Mouse (Mus musculus) midbrain, embryonic 15.5 days (tissue): ENCODE results near the gene Fpgt. TPM values are rescaled to one million over a fixed set of nuclear protein-coding genes. Genes with fewer than 3 reads are reported as not detected.
A peak's percentile ranks its signal among the peaks of the same experiment; 100 is the strongest.

ENCODE experiments used
- ATAC-seq: fragments of 200-750 bp; cut with Nextera tagmentation; replicated peaks from 2 replicates; pipeline ENCODE4 v1.8.0; 2017; ENCODE audit warnings: moderate TSS enrichment
- H3K27ac ChIP-seq: fragments of 300-500 bp; sonication (generic); 2 replicates; pipeline ENCODE4 v1.5.1; 2015; ENCODE audit warnings: mild to moderate bottlenecking, inconsistent platforms
- H3K27me3 ChIP-seq: fragments of 300-500 bp; sonication (generic); replicated peaks from 2 replicates; pipeline ENCODE4 v1.6.1; 2015; ENCODE audit warnings: inconsistent platforms
- H3K36me3 ChIP-seq: fragments of 300-500 bp; sonication (generic); replicated peaks from 2 replicates; pipeline ENCODE4 v1.6.1; 2015; ENCODE audit warnings: inconsistent platforms
- H3K4me1 ChIP-seq: fragments of 300-500 bp; sonication (generic); 2 replicates; pipeline ENCODE4 v1.6.1; 2015; ENCODE audit warnings: inconsistent platforms
- H3K4me2 ChIP-seq: fragments of 300-500 bp; sonication (generic); 2 replicates; pipeline ENCODE4 v1.6.1; 2015; ENCODE audit warnings: inconsistent platforms, mild to moderate bottlenecking, moderate library complexity
- H3K4me3 ChIP-seq: fragments of 300-500 bp; sonication (generic); 2 replicates; pipeline ENCODE4 v1.5.1; 2015; ENCODE audit warnings: mild to moderate bottlenecking, inconsistent platforms
- H3K9ac ChIP-seq: fragments of 300-500 bp; sonication (generic); 2 replicates; pipeline ENCODE4 v1.6.1; 2015; ENCODE audit warnings: mild to moderate bottlenecking, inconsistent platforms
- H3K9me3 ChIP-seq: fragments of 300-500 bp; sonication (generic); 2 replicates; pipeline ENCODE4 v1.6.1; 2016; ENCODE audit warnings: inconsistent platforms
- WGBS: fragments of 180-500 bp; shearing (Covaris S2); methylation state at CpG from one replicate; pipeline ENCODE4 v1.1.7; 2015; ENCODE audit warnings: mixed read lengths; 5-methylcytosine and 5-hydroxymethylcytosine counted together
- polyA plus RNA-seq: library from polyadenylated mRNA; unstranded; fragments of >200 nt; fragmentation: Nextera tagmentation; extraction: Ambion mirVana; gene quantifications from 2 replicates; pipeline ENCODE4 v1.2.1, GENCODE M21; 2015

Fpgt gene
- polyA plus RNA-seq: 19.7 and 20.0 TPM in 2 replicates

- Histone ChIP-seq H3K27me3 (no peaks in the 10 kb centered on the region), H3K36me3 (no peaks in the 10 kb centered on the region), H3K4me1 (peaks cover 16% of the 10 kb centered on the region), H3K27ac (peak within 1 kb of the TSS; percentile 92), H3K9ac (peak within 1 kb of the TSS; percentile 74), H3K4me2 (peak within 1 kb of the TSS; percentile 63), H3K9me3 (no peaks in the 10 kb centered on the region), H3K4me3 (peak within 1 kb of the TSS; percentile 71)
- WGBS: under 1% methylated on average over 47 of the region's 47 CpGs
- peak; percentile 100 for ATAC-seq
Observed at GRCm38 (mm10) chr3:155093116-155093956, at the start of gene Fpgt, which contains the start of gene Lrriq3. Fpgt (minus strand) TSS chr3:155093403. Lrriq3 (plus strand) TSS chr3:155093434.

GRCm38 (mm10) chr3:155141047-155141446, 47.8 kb upstream of the Fpgt start:
- Histone ChIP-seq H3K27me3 (no peaks in the 10 kb centered on the region), H3K9me3 (no peaks in the 10 kb centered on the region), H3K27ac (no peak overlapping the region), H3K4me1 (no peaks in the 10 kb centered on the region), H3K36me3 (no peaks in the 10 kb centered on the region), H3K9ac (no peak overlapping the region), H3K4me3 (no peak overlapping the region), H3K4me2 (no peak overlapping the region)
- WGBS: 93% methylated on average over 11 of the region's 11 CpGs
- no peak for ATAC-seq

- no peak for ATAC-seq
- H3K36me3 ChIP-seq: no peaks in the 10 kb centered on the region
- no peak overlapping the region for H3K4me3 ChIP-seq
- H3K4me2 ChIP-seq: no peak overlapping the region
- no peaks in the 10 kb centered on the region for H3K27me3 ChIP-seq
- no peaks in the 10 kb centered on the region for H3K4me1 ChIP-seq
- no peaks in the 10 kb centered on the region for H3K9me3 ChIP-seq
- 85% methylated on average over 5 of the region's 5 CpGs for WGBS
- H3K9ac ChIP-seq: no peak overlapping the region
- H3K27ac ChIP-seq: no peak overlapping the region
Observed at GRCm38 (mm10) chr3:155137737-155138136, 44.5 kb upstream of the Fpgt start.

GRCm38 (mm10) chr3:155105957-155106356, 12.8 kb upstream of the Fpgt start:
- H3K9me3 ChIP-seq: no peaks in the 10 kb centered on the region
- H3K4me1 ChIP-seq: no peaks in the 10 kb centered on the region
- no peaks in the 10 kb centered on the region for H3K36me3 ChIP-seq
- H3K4me2 ChIP-seq: no peak overlapping the region
- ATAC-seq: no peak
- H3K9ac ChIP-seq: no peak overlapping the region
- 87% methylated on average over 1 of the region's 1 CpGs for WGBS
- H3K27me3 ChIP-seq: no peaks in the 10 kb centered on the region
- no peak overlapping the region for H3K27ac ChIP-seq
- H3K4me3 ChIP-seq: no peak overlapping the region

GRCm38 (mm10) chr3:155099266-155099665, 6.1 kb upstream of the Fpgt start:
- Histone ChIP-seq H3K27me3 (no peaks in the 10 kb centered on the region), H3K4me3 (no peak overlapping the region), H3K4me2 (no peak overlapping the region), H3K36me3 (no peaks in the 10 kb centered on the region), H3K27ac (no peak overlapping the region), H3K9me3 (no peaks in the 10 kb centered on the region), H3K9ac (no peak overlapping the region), H3K4me1 (no peaks in the 10 kb centered on the region)
- no peak for ATAC-seq
- 91% methylated on average over 1 of the region's 1 CpGs for WGBS

GRCm38 (mm10) chr3:155092081-155092480, 1.1 kb downstream of the Fpgt start:
- Histone ChIP-seq H3K4me3 (peak overlapping the region; percentile 71), H3K27ac (no peak overlapping the region), H3K36me3 (peaks cover 8% of the 10 kb centered on the region), H3K9ac (0 out of 2 replicates have a peak overlapping the region, but pooled peaks have one; percentile 74), H3K4me2 (peak overlapping the region; percentile 63), H3K27me3 (no peaks in the 10 kb centered on the region), H3K9me3 (no peaks in the 10 kb centered on the region), H3K4me1 (peaks cover 16% of the 10 kb centered on the region)
- 93% methylated on average over 6 of the region's 6 CpGs for WGBS
- ATAC-seq: no peak

- no peak overlapping the region for H3K4me2 ChIP-seq
- 88% methylated on average over 4 of the region's 4 CpGs for WGBS
- no peaks in the 10 kb centered on the region for H3K4me1 ChIP-seq
- H3K27me3 ChIP-seq: no peaks in the 10 kb centered on the region
- no peak overlapping the region for H3K4me3 ChIP-seq
- no peak overlapping the region for H3K27ac ChIP-seq
- no peak overlapping the region for H3K9ac ChIP-seq
- H3K9me3 ChIP-seq: no peaks in the 10 kb centered on the region
- no peaks in the 10 kb centered on the region for H3K36me3 ChIP-seq
- ATAC-seq: no peak
Observed at GRCm38 (mm10) chr3:155077908-155078307, 15.3 kb downstream of the Fpgt start.

- Histone ChIP-seq H3K4me2 (no peak overlapping the region), H3K9ac (no peak overlapping the region), H3K27ac (no peak overlapping the region), H3K4me3 (no peak overlapping the region), H3K9me3 (no peaks in the 10 kb centered on the region), H3K36me3 (no peaks in the 10 kb centered on the region), H3K27me3 (no peaks in the 10 kb centered on the region), H3K4me1 (no peaks in the 10 kb centered on the region)
- no peak for ATAC-seq
Observed at GRCm38 (mm10) chr3:155059449-155059822, 33.8 kb downstream of the Fpgt start.

GRCm38 (mm10) chr3:155058800-155059448, 34.3 kb downstream of the Fpgt start:
- no peaks in the 10 kb centered on the region for H3K27me3 ChIP-seq
- H3K4me3 ChIP-seq: no peak overlapping the region
- no peak for ATAC-seq
- H3K9ac ChIP-seq: no peak overlapping the region
- WGBS: 86% methylated on average over 6 of the region's 6 CpGs
- no peak overlapping the region for H3K27ac ChIP-seq
- no peak overlapping the region for H3K4me2 ChIP-seq
- no peaks in the 10 kb centered on the region for H3K9me3 ChIP-seq
- H3K36me3 ChIP-seq: no peaks in the 10 kb centered on the region
- H3K4me1 ChIP-seq: no peaks in the 10 kb centered on the region

GRCm38 (mm10) chr3:155057566-155057965, 35.6 kb downstream of the Fpgt start:
- no peak overlapping the region for H3K27ac ChIP-seq
- H3K27me3 ChIP-seq: no peaks in the 10 kb centered on the region
- ATAC-seq: no peak
- H3K36me3 ChIP-seq: no peaks in the 10 kb centered on the region
- no peaks in the 10 kb centered on the region for H3K4me1 ChIP-seq
- H3K9me3 ChIP-seq: no peaks in the 10 kb centered on the region
- no peak overlapping the region for H3K9ac ChIP-seq
- H3K4me3 ChIP-seq: no peak overlapping the region
- no peak overlapping the region for H3K4me2 ChIP-seq

GRCm38 (mm10) chr3:155056606-155057005, 36.6 kb downstream of the Fpgt start:
- no peaks in the 10 kb centered on the region for H3K9me3 ChIP-seq

GRCm38 (mm10) chr3:155055231-155055916, 37.8 kb downstream of the Fpgt start, which contains the start of gene Tnni3k:
Tnni3k (minus strand) TSS chr3:155055407.
- H3K4me3 ChIP-seq: no peak within 1 kb of the TSS
- H3K9me3 ChIP-seq: no peaks in the 10 kb centered on the region
- WGBS: 81% methylated on average over 6 of the region's 6 CpGs

More at GRCm38 (mm10) chr3:155056606-155057005, 36.6 kb downstream of the Fpgt start:
- Histone ChIP-seq H3K27me3 (no peaks in the 10 kb centered on the region), H3K4me3 (no peak overlapping the region), H3K4me2 (no peak overlapping the region), H3K4me1 (no peaks in the 10 kb centered on the region), H3K36me3 (no peaks in the 10 kb centered on the region), H3K27ac (no peak overlapping the region), H3K9ac (no peak overlapping the region)
- ATAC-seq: no peak

More at GRCm38 (mm10) chr3:155055231-155055916, 37.8 kb downstream of the Fpgt start, which contains the start of gene Tnni3k:
- no peaks in the 10 kb centered on the region for H3K27me3 ChIP-seq
- no peak for ATAC-seq
- H3K4me2 ChIP-seq: no peak within 1 kb of the TSS
- H3K9ac ChIP-seq: no peak within 1 kb of the TSS
- H3K4me1 ChIP-seq: no peaks in the 10 kb centered on the region
- H3K27ac ChIP-seq: no peak within 1 kb of the TSS
- no peaks in the 10 kb centered on the region for H3K36me3 ChIP-seq
